Mouse (Mus musculus): ENCODE measurements around the gene Ppp1r16b.

GRCm38 (mm10) chr2:158665098-158665497 lies at the start of gene Ppp1r16b:
- TF ChIP-seq CTCF (IDR thresholded peaks at IDR 0.05; ENCODE audit: insufficient read depth, low read depth, low read length) (no peak), POLR2A (IDR thresholded peaks at IDR 0.05; ENCODE audit: insufficient read depth, low read depth, low read length) (no peak)

All from olfactory bulb, adult 2 months (tissue).